Mouse (Mus musculus) intestine, embryonic 15.5 days (tissue): Measurements from ENCODE around the gene Dnajc25. TPM values are rescaled to one million over a fixed set of nuclear protein-coding genes. Genes with fewer than 3 reads are reported as not detected.

ENCODE experiments used
- ATAC-seq: fragments of 200-750 bp; cut with Nextera tagmentation; 2 replicates; pipeline ENCODE4 v1.8.0; 2017; ENCODE audit warnings: moderate TSS enrichment, moderate library complexity
- H3K27ac ChIP-seq: fragments of 300-500 bp; sonication (generic); 2 replicates; pipeline ENCODE4 v1.5.1; 2015; ENCODE audit warnings: mild to moderate bottlenecking, inconsistent platforms
- H3K27me3 ChIP-seq: fragments of 300-500 bp; sonication (generic); replicated peaks from 2 replicates; pipeline ENCODE4 v1.6.1; 2015; ENCODE audit warnings: inconsistent platforms
- H3K36me3 ChIP-seq: fragments of 300-500 bp; sonication (generic); 2 replicates; pipeline ENCODE4 v1.6.1; 2015; ENCODE audit warnings: inconsistent platforms
- H3K4me1 ChIP-seq: fragments of 300-500 bp; sonication (generic); replicated peaks from 2 replicates; pipeline ENCODE4 v1.6.1; 2015; ENCODE audit warnings: inconsistent platforms
- H3K4me2 ChIP-seq: fragments of 300-500 bp; sonication (generic); replicated peaks from 2 replicates; pipeline ENCODE4 v1.6.1; 2015; ENCODE audit warnings: mild to moderate bottlenecking, inconsistent platforms
- H3K4me3 ChIP-seq: fragments of 300-500 bp; sonication (generic); replicated peaks from 2 replicates; pipeline ENCODE4 v1.5.1; 2015; ENCODE audit warnings: inconsistent platforms
- H3K9ac ChIP-seq: fragments of 300-500 bp; sonication (generic); 2 replicates; pipeline ENCODE4 v1.6.1; 2015; ENCODE audit warnings: inconsistent platforms
- H3K9me3 ChIP-seq: fragments of 300-500 bp; sonication (generic); 2 replicates; pipeline ENCODE4 v1.6.1; 2016; ENCODE audit warnings: inconsistent platforms
- WGBS: fragments of 180-500 bp; shearing (Covaris S2); methylation state at CpG from one replicate; pipeline ENCODE4 v1.1.7; 2015; 5-methylcytosine and 5-hydroxymethylcytosine counted together
- polyA plus RNA-seq: library from polyadenylated mRNA; unstranded; fragments of >200 nt; fragmentation: Nextera tagmentation; extraction: Ambion mirVana; gene quantifications from 2 replicates; pipeline ENCODE4 v1.2.1, GENCODE M21; 2015

Gene Dnajc25
- polyA plus RNA-seq, 1 experiment from 2014 or later: 12.5 TPM

DNA sequence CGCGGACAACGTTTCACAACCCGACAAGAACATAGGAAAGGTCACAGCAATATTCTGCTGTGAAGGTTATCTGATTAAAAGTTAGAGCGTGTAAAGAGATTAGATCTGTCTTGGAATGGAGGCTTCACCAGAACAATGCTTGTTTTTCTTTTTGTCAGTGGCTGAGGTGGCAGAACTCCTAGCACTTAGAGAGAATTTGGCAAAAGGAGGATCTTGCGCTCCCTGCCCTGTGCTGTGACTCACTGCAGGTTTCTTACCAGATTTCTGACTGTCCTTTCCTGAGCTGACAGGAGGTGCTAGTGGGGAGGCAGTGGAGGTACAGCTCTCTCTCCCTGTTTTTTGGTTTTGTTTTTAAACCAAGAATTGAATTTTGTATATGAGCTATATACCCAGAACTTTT is 12.2 kb downstream of the Dnajc25 start:
- Histone ChIP-seq H3K4me1 (peaks cover 9% of the 10 kb centered on the region; the same call in 1 of the 2 replicates), H3K4me2 (no peak overlapping the region), H3K36me3 (no peaks in the 10 kb centered on the region), H3K27ac (no peak overlapping the region), H3K4me3 (no peak overlapping the region), H3K9me3 (no peaks in the 10 kb centered on the region), H3K9ac (no peak overlapping the region), H3K27me3 (no peaks in the 10 kb centered on the region)
- 81% methylated on average over 6 of the region's 6 CpGs for WGBS
- no peak for ATAC-seq

DNA sequence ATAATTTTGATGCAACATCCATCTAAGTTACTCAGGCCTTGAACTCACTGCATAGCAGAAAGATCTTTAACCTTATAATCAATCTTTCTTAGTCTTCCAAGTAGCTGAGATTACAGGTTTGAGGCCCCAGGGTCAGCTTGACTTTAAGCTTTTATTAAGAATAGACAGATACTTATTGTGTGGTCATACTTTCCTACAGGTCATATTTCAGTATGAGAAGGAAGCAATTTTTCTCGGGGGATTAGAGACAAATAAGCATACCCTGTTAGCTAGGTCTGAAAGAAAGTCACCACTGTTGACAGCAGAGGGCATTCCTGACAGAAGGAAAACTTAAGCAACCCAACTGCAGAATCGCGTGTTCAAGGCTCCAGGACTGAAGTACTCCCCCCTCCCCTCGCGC is 13.1 kb downstream of the Dnajc25 start:
- Histone ChIP-seq H3K36me3 (no peaks in the 10 kb centered on the region), H3K9ac (no peak overlapping the region), H3K4me3 (no peak overlapping the region), H3K27ac (no peak overlapping the region), H3K4me2 (no peak overlapping the region), H3K4me1 (peaks cover 9% of the 10 kb centered on the region; the same call in 1 of the 2 replicates), H3K27me3 (no peaks in the 10 kb centered on the region), H3K9me3 (no peaks in the 10 kb centered on the region)
- ATAC-seq: no peak
- WGBS: 81% methylated on average over 5 of the region's 5 CpGs

DNA sequence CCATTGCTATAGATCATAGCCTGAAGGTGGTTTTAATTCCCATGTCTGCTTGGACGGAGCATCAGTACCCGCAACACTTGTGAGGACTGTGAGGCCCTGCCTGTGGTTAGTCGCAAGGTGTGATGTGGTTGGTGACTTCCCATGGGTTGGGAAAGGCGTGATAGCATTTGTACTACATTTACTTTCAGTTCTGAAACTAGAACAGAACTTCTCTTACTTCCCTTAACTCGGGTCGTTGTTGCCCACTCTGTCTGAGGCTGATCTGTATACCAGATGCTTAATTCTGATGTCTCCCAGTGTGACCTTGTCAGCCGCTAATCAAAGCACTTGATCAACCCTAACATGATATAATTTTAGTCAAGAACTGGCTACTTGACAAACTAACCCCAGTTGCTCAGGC is 14.3 kb downstream of the Dnajc25 start:
- Histone ChIP-seq H3K9ac (no peak overlapping the region), H3K27ac (no peak overlapping the region), H3K4me3 (no peak overlapping the region), H3K36me3 (no peaks in the 10 kb centered on the region), H3K9me3 (no peaks in the 10 kb centered on the region), H3K27me3 (no peaks in the 10 kb centered on the region), H3K4me1 (peaks cover 9% of the 10 kb centered on the region; the same call in 1 of the 2 replicates), H3K4me2 (no peak overlapping the region)
- 92% methylated on average over 7 of the region's 7 CpGs for WGBS
- no peak for ATAC-seq

DNA sequence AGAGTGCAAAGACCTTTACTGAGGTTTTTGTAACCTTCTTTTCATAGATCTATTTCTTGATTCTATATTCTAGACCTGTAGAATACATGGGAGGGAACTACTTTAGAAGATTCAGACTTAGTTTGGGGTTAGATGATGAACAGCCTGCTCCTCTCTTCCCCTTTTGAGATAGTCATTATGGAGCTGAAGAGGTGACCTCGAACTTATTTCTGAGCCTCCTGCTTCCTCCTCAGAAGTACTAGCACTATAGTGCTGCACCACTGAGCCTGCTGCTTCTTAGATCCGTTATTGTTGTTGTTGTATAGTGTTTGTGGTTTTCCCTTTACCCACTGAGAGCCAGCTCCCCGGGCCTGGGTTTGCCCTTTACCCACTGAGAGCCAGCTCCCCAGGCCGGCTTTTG is 14.8 kb downstream of the Dnajc25 start:
- Histone ChIP-seq H3K9me3 (no peaks in the 10 kb centered on the region), H3K36me3 (no peaks in the 10 kb centered on the region), H3K27me3 (no peaks in the 10 kb centered on the region), H3K4me3 (no peak overlapping the region), H3K4me2 (no peak overlapping the region), H3K4me1 (peaks cover 4% of the 10 kb centered on the region; the same call in 1 of the 2 replicates), H3K27ac (no peak overlapping the region), H3K9ac (no peak overlapping the region)
- 76% methylated on average over 4 of the region's 4 CpGs for WGBS
- ATAC-seq: no peak

DNA sequence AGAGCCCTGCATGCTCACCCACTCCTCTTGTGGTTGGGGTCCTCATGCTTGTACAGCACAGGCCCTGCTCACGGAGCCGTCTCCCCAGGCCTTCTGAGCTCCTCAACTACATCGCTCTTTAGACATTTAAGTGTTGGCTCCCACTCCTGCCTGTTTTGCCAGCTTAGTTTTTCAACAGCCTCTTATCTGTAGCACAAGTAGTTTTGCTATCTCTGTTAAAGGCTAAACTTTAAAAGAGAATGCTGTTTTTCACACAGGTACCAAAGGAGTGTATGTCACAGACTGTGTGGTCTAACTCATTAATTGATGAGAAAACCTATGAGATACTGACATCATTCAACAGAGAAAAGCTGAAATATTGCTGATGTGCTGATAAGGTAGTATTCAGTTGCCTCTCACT is 16.6 kb downstream of the Dnajc25 start:
- H3K4me2 ChIP-seq: no peak overlapping the region

DNA sequence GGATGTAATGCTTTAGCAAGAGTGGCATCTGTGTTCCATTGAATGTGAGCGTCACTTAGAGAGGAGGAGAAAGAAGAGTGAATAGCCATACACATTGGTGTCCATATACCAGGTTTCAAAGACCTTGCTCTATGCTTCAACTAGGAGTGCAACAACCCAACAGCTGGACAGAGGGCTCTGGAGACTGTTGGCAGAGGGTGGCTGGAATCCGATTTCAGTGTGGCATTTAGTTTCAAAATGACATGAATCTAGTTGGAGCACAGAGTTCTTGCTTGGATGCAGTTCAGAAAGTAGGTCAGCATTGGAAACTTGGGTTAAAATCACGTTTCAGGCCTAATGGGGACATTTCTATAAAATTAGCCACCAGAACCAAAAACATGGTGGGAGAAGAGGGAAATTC is 20.3 kb downstream of the Dnajc25 start:
- ATAC-seq: no peak
- Histone ChIP-seq H3K27ac (no peak overlapping the region), H3K9ac (no peak overlapping the region), H3K27me3 (no peaks in the 10 kb centered on the region), H3K4me2 (no peak overlapping the region), H3K4me3 (no peak overlapping the region), H3K9me3 (no peaks in the 10 kb centered on the region), H3K36me3 (peaks cover 10% of the 10 kb centered on the region; the same call in 1 of the 2 replicates), H3K4me1 (no peaks in the 10 kb centered on the region)
- WGBS: 85% methylated on average over 3 of the region's 3 CpGs

More for the DNA sequence above, 16.6 kb downstream of the Dnajc25 start:
- Histone ChIP-seq H3K9me3 (no peaks in the 10 kb centered on the region), H3K9ac (no peak overlapping the region), H3K4me3 (no peak overlapping the region), H3K4me1 (0 out of 2 replicates have a peak, but pooled peaks cover under 1% of the 10 kb centered on the region), H3K36me3 (no peaks in the 10 kb centered on the region), H3K27me3 (no peaks in the 10 kb centered on the region), H3K27ac (no peak overlapping the region)
- ATAC-seq: no peak
- 73% methylated on average over 3 of the region's 3 CpGs for WGBS

DNA sequence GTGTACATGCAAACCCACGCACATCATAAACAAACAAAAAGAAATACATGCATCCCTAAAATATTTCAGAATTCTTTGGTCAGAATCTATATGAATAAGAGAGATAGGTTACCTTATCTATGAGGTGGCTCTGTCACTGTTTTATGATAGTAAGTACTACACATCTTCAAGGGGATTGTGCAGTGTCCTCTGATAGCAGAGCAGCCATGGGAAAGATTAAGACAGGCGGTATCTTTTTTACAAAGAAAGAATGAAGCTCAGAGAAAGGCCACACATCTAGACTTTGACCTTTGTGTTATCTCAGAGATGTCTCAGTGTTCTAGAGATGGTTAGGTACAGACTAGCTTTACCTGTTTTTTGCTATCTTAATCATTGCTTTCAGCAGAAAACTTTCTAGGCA is 22.1 kb downstream of the Dnajc25 start:
- H3K9ac ChIP-seq: no peak overlapping the region
- 82% methylated on average over 2 of the region's 2 CpGs for WGBS

DNA sequence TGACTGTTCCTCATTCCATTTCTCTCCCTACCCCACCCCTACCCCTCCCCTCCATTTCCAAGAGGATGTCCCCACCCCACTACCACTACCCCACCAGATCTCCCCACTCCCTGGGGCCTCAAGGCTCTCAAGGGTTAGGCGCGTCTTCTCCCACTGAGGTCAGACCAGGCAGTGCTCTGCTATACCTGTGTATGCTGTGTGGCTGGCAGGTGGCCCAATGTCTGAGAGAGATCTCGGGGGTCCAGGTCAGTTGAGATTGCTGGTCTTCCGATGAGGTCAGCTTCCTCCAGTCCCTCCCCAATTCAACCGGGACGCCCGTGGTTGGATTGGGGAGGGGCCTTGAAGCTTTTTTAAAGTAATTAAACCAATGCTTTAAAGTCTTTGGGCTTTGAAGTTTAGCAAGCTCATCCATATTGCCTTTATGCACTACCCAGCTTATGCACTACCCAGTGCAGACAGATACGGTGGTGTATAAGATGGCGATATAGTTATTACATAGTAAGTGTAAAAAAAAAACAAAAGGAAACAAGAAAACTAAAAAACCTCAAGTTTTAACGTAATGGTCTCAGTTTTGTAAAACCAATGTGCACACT is 39.6 kb downstream of the Dnajc25 start:
- no peak for ATAC-seq
- Histone ChIP-seq H3K4me2 (peak overlapping the region; percentile 82), H3K27ac (no peak overlapping the region), H3K9ac (no peak overlapping the region), H3K4me1 (0 out of 2 replicates have a peak, but pooled peaks cover 4% of the 10 kb centered on the region), H3K4me3 (peak overlapping the region; percentile 76), H3K27me3 (no peaks in the 10 kb centered on the region), H3K9me3 (no peaks in the 10 kb centered on the region), H3K36me3 (no peaks in the 10 kb centered on the region)
- 85% methylated on average over 10 of the region's 10 CpGs for WGBS

More for the DNA sequence above, 22.1 kb downstream of the Dnajc25 start:
- no peak overlapping the region for H3K27ac ChIP-seq
- no peak overlapping the region for H3K4me3 ChIP-seq
- no peaks in the 10 kb centered on the region for H3K9me3 ChIP-seq
- ATAC-seq: peak; percentile 53; the same call in 1 of the 2 replicates
- H3K27me3 ChIP-seq: no peaks in the 10 kb centered on the region
- H3K4me1 ChIP-seq: no peaks in the 10 kb centered on the region
- no peak overlapping the region for H3K4me2 ChIP-seq
- H3K36me3 ChIP-seq: peaks cover 13% of the 10 kb centered on the region; the same call in 1 of the 2 replicates

DNA sequence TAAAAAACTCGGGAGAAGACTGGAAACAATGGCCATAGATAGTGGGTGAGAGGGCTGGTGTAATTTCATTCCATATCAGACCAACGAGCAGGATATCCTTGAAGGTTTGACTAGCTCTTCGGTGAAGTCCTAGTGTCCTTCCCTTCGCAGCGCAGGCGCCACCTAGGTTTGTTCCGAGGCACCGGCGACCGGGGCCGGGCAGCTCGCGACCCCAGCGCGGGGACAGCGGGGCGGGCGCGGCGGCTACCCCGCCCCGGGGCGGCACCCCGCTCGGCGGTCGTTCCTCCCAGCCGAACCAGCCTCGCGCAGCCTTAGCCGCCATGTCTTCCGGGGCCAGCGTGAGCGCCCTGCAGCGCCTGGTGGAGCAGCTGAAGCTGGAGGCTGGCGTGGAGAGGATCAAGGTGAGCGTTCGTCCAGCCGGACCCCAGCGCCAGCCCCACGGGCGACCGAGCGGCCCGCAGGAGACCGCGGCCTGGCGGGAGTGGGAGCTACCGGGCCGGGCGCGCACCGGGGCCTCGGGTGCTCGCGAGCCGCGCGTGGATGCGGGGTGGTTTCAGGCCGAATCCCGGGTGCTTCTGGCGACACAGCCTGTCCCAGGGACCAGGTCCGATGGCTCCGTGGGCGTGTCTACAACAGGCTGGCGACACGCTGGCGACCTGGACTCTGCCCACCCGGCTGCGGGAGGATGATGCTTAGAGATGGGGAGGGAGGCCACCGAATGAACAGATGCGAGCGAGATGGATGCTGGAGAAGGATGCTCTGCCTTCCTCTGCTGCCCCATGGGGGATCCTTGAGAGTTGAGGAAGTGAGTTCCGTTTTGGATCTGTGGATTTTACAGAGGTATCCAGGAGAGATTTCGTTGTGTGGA is 40.3 kb downstream of the Dnajc25 start, which contains the start of gene Gng10:
Gng10 (plus strand) TSS at position 171 of the 868 bp plus-strand sequence.
- peak within 1 kb of the TSS; percentile 63 for H3K27ac ChIP-seq
- no peaks in the 10 kb centered on the region for H3K36me3 ChIP-seq
- peak; percentile 96 for ATAC-seq
- 10% methylated on average over 75 of the region's 76 CpGs for WGBS
- H3K4me2 ChIP-seq: peak within 1 kb of the TSS; percentile 82
- H3K27me3 ChIP-seq: no peaks in the 10 kb centered on the region
- H3K9ac ChIP-seq: peak within 1 kb of the TSS; percentile 77
- H3K4me1 ChIP-seq: 0 out of 2 replicates have a peak, but pooled peaks cover 4% of the 10 kb centered on the region
- H3K9me3 ChIP-seq: no peaks in the 10 kb centered on the region
- H3K4me3 ChIP-seq: peak within 1 kb of the TSS; percentile 76

DNA sequence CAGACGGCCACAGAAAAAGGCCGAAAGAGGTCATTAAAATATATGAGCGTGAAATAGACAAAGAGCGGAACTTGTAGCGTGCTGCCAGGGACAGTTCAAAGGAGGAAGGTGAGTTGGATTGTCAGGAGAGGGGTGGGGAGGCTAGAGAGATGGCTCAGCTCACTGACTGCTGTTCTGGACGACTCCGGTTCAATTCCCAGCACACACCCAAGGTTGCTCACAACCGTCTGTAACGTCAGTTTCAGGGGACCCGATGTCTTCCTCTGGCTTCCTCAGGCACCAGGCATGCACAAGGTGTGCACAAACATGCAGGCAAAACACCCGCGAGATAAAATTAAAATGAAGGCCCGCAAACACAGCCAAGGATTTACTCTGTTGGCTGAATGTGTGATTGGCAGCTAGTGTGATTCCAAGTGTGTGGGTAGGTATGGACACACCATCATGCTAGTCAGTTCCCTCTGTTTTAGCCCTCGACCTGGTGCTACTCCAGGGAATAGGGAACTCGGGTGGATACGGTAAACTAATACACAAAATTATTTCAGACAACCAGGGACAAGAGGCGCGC is 41.0 kb downstream of the Dnajc25 start:
- H3K27ac ChIP-seq: no peak overlapping the region
- peak overlapping the region; percentile 77; the same call in 1 of the 2 replicates for H3K9ac ChIP-seq
- peak overlapping the region; percentile 82 for H3K4me2 ChIP-seq
- no peak for ATAC-seq
- H3K36me3 ChIP-seq: no peaks in the 10 kb centered on the region
- no peaks in the 10 kb centered on the region for H3K9me3 ChIP-seq
- H3K4me3 ChIP-seq: peak overlapping the region; percentile 76
- no peaks in the 10 kb centered on the region for H3K27me3 ChIP-seq
- H3K4me1 ChIP-seq: 0 out of 2 replicates have a peak, but pooled peaks cover 4% of the 10 kb centered on the region
- WGBS: 68% methylated on average over 18 of the region's 18 CpGs

DNA sequence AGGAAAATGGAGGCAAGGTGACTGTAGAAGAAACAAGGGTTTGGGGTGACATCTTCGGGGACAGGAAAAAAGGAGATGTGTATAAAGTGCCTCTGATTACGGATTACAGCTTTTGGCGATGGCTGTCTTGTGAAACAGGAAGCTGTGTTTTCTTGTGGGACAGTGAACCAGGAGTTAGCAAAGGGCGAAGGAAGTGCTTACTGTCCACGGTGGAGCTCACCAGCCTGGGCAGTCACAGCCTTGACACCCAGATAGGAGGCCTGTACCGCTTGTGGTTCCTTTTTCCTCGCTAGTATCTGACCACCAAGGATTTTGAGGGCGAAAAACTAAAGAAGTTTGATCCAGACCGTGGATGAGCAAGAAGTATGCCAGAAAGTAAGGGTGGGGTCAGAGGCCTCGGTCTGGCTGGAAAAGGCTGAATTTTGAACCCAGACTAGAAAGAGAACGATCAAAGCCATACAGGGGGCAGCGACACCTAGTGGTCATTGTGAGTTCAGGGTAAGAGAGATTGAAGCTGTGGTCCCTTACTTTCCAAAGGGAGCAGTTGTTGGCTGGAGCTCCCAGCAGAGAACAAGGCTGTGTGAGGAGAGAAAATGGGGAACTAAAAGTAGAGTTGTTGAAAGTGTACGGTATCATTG is 41.7 kb downstream of the Dnajc25 start:
- Histone ChIP-seq H3K4me2 (no peak overlapping the region), H3K9ac (no peak overlapping the region), H3K36me3 (no peaks in the 10 kb centered on the region), H3K4me3 (no peak overlapping the region), H3K27ac (no peak overlapping the region), H3K4me1 (0 out of 2 replicates have a peak, but pooled peaks cover 4% of the 10 kb centered on the region), H3K27me3 (no peaks in the 10 kb centered on the region), H3K9me3 (no peaks in the 10 kb centered on the region)
- WGBS: 56% methylated on average over 13 of the region's 13 CpGs
- ATAC-seq: peak; percentile 22

DNA sequence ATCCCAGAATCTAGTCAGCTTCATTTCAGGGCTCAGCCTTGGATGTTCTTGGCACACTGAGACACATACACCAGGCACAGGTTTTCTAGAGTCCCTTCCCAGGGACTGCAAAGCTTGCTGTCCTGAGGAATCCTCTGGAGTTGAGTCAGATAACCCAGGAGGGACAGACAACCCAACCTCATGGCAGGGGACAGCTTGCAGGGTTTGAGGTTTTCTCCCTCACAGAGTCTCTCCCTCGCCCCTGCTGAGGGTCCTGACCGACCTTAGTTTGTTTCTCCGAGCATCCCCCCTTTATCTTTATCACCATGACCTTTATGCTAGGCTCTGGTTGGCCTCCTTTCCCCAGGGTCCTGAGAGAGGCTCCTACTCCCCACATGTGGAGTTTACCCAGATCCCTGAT is 42.7 kb downstream of the Dnajc25 start:
- 0 out of 2 replicates have a peak, but pooled peaks cover 4% of the 10 kb centered on the region for H3K4me1 ChIP-seq
- H3K27ac ChIP-seq: no peak overlapping the region
- no peaks in the 10 kb centered on the region for H3K27me3 ChIP-seq
- no peak for ATAC-seq
- H3K36me3 ChIP-seq: no peaks in the 10 kb centered on the region
- no peak overlapping the region for H3K4me3 ChIP-seq
- 78% methylated on average over 3 of the region's 3 CpGs for WGBS
- H3K4me2 ChIP-seq: no peak overlapping the region
- H3K9me3 ChIP-seq: no peaks in the 10 kb centered on the region
- no peak overlapping the region for H3K9ac ChIP-seq
